Mouse (Mus musculus): ENCODE measurements at regions not wholly inside any gene's neighbourhood (a gene's known extent, or its start where the extent isn't known, plus 50 kb on each side); places are given as distances from the start of the nearest gene placed in this dataset.
A peak's percentile ranks its signal among the peaks of the same experiment; 100 is the strongest.

DNA sequence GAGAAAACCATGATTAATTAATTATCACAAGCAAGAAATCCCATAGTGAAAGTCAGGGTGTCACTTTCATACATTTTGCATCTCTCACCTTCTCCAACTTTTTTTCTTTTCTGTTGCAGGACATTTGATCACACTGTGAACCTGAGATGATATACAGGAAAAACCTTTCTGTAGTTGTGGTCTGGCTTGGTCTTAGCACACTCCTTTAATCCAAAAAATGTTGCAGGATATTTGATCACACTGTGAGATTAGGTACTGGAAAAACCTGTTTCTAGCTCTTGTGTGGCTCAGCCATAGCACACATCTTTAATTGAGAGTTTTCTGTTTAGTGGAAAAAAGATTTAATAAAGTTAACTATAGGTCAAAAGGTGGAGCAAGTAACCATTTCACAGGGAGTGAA, 645.6 kb upstream of the Zfp804a start:
- no peak for DNase-seq (ENCODE audit: low read depth)
- TF ChIP-seq CTCF (IDR thresholded peaks at IDR 0.05; ENCODE audit: borderline replicate concordance, extremely low read depth, insufficient read depth, insufficient read length) (no peak), POLR2A (IDR thresholded peaks at IDR 0.05; ENCODE audit: borderline replicate concordance, extremely low read depth, insufficient read depth, insufficient read length, poor library complexity, severe bottlenecking) (no peak)

DNA sequence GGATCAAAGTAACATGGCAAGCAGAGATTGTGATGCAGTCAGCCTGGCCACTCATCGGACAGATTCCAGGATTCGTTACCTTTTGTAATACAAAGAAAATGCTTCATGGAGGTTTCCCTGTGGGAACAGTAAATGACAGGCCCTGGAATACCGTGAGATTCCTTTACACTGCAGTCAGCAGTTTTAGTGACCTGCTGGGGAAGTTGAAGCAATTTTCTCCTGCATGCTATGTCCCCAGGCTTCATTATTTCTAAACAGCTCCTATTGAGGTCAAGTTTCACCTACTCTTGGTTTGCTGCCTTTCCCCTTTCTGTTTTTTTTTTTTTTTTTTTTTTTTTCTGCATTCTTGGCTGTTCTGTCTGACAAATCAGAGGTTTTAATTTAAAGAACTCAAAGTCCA, 641.3 kb upstream of the Zfp804a start:
- peak; percentile 37 for DNase-seq (ENCODE audit: low read depth)
- TF ChIP-seq CTCF (IDR thresholded peaks at IDR 0.05; ENCODE audit: borderline replicate concordance, extremely low read depth, insufficient read depth, insufficient read length), result no peak
- TF ChIP-seq POLR2A (IDR thresholded peaks at IDR 0.05; ENCODE audit: borderline replicate concordance, extremely low read depth, insufficient read depth, insufficient read length, poor library complexity, severe bottlenecking), result no peak

DNA sequence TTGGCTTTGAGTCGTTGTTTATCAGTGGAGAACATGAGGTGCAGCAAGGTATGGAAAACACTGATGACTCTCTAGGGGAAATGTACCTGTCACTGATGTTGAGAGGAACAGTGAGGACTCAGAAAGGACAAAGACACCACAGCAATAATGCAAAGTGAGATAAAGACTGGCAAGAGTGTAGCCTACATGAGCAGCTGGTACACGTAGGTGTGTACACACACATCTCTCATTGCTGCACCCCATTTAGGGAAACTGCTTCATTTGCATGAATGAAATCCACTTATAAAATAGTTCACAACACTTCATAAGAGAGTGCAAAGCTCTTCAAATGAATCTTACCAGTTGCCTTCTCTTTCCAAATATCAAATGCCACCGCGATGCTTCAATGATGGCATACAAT, 621.6 kb upstream of the Zfp804a start:
- no peak for DNase-seq (ENCODE audit: low read depth)
- no peak for TF ChIP-seq CTCF (IDR thresholded peaks at IDR 0.05; ENCODE audit: borderline replicate concordance, extremely low read depth, insufficient read depth, insufficient read length)
- no peak for TF ChIP-seq POLR2A (IDR thresholded peaks at IDR 0.05; ENCODE audit: borderline replicate concordance, extremely low read depth, insufficient read depth, insufficient read length, poor library complexity, severe bottlenecking)

DNA sequence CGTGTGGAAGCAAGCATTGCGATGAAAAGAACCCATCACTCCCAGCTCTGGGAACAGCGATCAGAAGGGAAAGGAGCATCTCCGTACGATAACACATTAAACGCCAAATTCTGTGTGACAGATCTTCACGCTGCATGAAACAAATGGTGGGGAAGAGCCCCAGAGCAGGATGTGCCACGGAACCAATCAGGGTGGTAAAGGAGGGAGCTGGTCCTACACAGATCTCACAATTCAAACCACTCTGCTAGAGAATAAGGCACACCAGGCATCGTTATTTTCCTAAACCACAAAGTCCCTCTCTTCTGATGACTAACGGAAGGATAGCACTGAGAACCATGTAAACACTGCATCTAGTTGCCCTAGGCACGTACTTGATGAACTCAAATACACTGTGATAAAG, 613.9 kb upstream of the Zfp804a start:
- TF ChIP-seq CTCF (IDR thresholded peaks at IDR 0.05; ENCODE audit: borderline replicate concordance, extremely low read depth, insufficient read depth, insufficient read length), result no peak
- TF ChIP-seq POLR2A (IDR thresholded peaks at IDR 0.05; ENCODE audit: borderline replicate concordance, extremely low read depth, insufficient read depth, insufficient read length, poor library complexity, severe bottlenecking), result no peak
- peak; percentile 13 for DNase-seq (ENCODE audit: low read depth)

DNA sequence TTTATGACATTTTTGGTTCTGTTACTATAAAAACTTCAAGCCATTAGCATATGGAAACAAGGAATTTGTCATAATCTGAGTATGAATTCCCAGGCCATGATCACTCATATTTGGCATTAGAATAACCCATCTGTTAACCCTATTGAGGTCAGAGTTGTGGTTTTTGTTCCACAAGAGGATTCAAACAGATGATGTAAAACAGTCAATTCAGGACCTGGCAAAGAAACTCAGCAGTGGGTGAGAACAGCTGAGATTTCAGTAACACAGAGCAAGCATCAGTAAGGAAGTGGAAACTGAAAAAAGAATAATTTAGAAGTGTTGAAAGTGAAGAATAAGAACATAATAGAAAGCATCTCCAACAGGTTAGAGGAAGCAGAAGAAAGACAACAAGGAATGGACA, 612.1 kb upstream of the Zfp804a start:
- DNase-seq (ENCODE audit: low read depth), result no peak
- TF ChIP-seq CTCF (IDR thresholded peaks at IDR 0.05; ENCODE audit: borderline replicate concordance, extremely low read depth, insufficient read depth, insufficient read length) (no peak), POLR2A (IDR thresholded peaks at IDR 0.05; ENCODE audit: borderline replicate concordance, extremely low read depth, insufficient read depth, insufficient read length, poor library complexity, severe bottlenecking) (no peak)

DNA sequence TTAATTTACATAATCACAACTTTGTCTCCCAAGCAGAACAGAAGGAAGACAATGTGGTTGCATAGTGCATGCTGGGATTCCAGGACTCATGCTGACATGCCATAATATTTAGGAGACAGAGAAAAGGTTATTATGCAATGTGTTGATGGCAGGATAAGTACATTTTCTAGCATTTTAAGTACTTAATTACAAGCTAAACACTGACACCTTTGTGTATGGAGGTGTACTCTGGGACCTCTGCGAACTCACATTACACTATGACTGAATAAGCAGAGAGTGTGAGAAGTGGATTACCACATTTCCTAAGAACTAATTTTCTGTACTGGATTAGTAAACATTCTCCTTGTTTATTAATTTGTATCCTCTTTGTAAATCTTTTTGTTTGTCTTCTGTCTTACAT, 602.5 kb upstream of the Zfp804a start:
- TF ChIP-seq CTCF (IDR thresholded peaks at IDR 0.05; ENCODE audit: borderline replicate concordance, extremely low read depth, insufficient read depth, insufficient read length), result no peak
- TF ChIP-seq POLR2A (IDR thresholded peaks at IDR 0.05; ENCODE audit: borderline replicate concordance, extremely low read depth, insufficient read depth, insufficient read length, poor library complexity, severe bottlenecking), result no peak
- DNase-seq (ENCODE audit: low read depth), result peak; percentile 35

DNA sequence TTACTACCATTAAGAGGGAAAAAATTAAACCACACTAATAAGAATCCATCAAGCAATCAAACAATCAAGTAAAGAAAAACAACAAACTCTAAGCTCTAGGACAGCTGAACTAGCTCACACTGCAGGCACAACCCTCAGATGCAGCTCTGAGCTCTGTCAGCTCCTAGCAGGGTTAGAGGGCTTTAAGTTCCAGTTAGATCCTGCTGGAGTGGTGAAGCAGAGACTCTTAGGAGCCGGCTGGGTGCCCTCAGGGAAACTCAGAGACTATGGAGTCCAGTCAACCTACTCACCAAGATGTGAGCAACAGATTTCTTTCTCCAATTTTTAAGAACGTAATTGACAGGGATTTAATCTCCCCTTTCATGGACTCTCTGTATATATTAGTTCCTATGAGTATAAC, 564.2 kb upstream of the Zfp804a start:
- no peak for TF ChIP-seq POLR2A (IDR thresholded peaks at IDR 0.05; ENCODE audit: borderline replicate concordance, extremely low read depth, insufficient read depth, insufficient read length, poor library complexity, severe bottlenecking)
- TF ChIP-seq CTCF (IDR thresholded peaks at IDR 0.05; ENCODE audit: borderline replicate concordance, extremely low read depth, insufficient read depth, insufficient read length), result no peak
- DNase-seq (ENCODE audit: low read depth), result no peak

DNA sequence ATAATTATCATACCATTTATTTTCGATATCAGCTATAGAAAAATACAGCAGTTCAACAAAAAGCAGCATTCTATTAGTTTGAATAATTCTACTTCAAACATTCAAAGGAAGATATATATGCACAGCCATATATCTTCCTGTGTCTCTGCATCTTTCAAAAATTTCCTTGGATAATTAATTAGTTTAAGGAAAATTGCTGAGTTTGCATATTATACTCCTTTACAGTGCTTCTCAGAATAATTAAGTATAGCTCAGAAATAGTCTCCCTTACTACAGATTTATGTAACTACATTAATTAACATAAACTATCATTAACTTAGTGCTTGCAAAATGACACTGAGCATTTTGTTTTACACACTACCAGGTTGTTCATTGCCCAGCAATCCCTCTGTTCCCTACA, 546.0 kb upstream of the Zfp804a start:
- TF ChIP-seq POLR2A (IDR thresholded peaks at IDR 0.05; ENCODE audit: borderline replicate concordance, extremely low read depth, insufficient read depth, insufficient read length, poor library complexity, severe bottlenecking), result no peak
- TF ChIP-seq CTCF (IDR thresholded peaks at IDR 0.05; ENCODE audit: borderline replicate concordance, extremely low read depth, insufficient read depth, insufficient read length), result no peak

DNA sequence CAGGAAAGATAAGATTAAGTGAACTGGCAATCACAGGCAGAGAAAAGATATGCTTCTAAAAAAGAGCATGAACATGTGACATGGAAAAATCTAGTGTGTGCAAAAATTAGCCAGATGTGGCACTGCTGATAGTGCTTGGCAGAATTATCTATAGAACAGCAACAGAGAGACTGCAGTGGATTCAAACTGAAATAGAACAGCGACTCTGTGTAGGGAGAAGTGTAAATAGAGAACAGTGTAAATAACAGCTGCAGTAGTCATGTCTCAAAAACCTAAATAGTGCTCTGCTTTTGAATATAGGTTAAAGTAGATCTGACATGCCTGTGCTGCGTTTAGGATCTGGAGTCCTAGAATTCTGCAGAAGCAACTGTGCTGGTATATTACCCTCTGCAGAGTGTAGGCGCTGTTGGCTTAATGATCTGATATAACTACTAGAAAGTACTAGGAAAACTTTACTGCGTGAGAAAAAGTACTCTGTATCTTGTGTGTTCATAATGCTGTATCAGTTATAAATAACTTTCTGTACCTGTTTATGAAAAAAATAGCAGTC, 539.9 kb upstream of the Zfp804a start:
- no peak for DNase-seq (ENCODE audit: low read depth)
- no peak for TF ChIP-seq CTCF (IDR thresholded peaks at IDR 0.05; ENCODE audit: borderline replicate concordance, extremely low read depth, insufficient read depth, insufficient read length)
- TF ChIP-seq POLR2A (IDR thresholded peaks at IDR 0.05; ENCODE audit: borderline replicate concordance, extremely low read depth, insufficient read depth, insufficient read length, poor library complexity, severe bottlenecking), result no peak

More for the DNA sequence above, 546.0 kb upstream of the Zfp804a start:
- no peak for DNase-seq (ENCODE audit: low read depth)

DNA sequence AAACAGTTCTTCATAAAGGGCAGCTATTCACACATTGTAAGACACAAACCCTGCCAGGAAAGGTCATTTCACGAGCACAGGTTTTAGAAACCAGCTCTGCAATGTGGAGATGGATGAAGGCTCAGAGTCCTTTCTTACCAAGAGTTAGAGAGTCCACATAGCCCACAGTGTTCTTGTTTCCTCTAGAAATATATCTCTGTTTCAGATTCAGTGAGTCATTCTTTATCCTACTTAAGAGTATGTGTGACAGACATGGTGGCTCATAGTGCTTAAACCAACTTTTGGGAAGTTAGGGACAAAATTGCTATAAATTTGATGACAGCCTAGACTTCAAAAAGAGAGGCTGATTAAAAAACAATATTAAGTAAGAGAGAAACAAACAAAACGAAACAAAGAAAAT, 514.9 kb upstream of the Zfp804a start:
- TF ChIP-seq CTCF (IDR thresholded peaks at IDR 0.05; ENCODE audit: borderline replicate concordance, extremely low read depth, insufficient read depth, insufficient read length) (no peak), POLR2A (IDR thresholded peaks at IDR 0.05; ENCODE audit: borderline replicate concordance, extremely low read depth, insufficient read depth, insufficient read length, poor library complexity, severe bottlenecking) (no peak)

DNA sequence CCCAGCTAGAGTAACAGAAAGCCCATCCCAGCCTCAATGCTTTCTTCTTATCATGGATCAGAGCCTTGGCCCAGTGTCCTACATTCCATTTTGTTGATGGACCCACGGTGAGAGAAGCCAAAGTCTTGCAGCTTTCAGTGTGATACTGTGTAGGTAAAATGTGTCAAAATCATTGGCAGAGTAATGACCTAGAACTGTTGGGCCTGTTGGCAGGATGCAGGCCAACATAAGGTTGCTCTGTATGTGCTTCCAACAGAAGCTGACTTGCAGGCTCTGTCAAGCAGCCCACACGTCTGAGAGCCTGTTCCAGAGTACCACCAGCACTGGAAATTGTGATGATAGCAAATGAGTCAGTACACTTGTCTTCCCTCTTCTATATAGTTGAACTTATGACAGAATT, 503.9 kb upstream of the Zfp804a start:
- DNase-seq (ENCODE audit: low read depth), result no peak
- TF ChIP-seq CTCF (IDR thresholded peaks at IDR 0.05; ENCODE audit: borderline replicate concordance, extremely low read depth, insufficient read depth, insufficient read length) (no peak), POLR2A (IDR thresholded peaks at IDR 0.05; ENCODE audit: borderline replicate concordance, extremely low read depth, insufficient read depth, insufficient read length, poor library complexity, severe bottlenecking) (no peak)

More for the DNA sequence above, 514.9 kb upstream of the Zfp804a start:
- no peak for DNase-seq (ENCODE audit: low read depth)

DNA sequence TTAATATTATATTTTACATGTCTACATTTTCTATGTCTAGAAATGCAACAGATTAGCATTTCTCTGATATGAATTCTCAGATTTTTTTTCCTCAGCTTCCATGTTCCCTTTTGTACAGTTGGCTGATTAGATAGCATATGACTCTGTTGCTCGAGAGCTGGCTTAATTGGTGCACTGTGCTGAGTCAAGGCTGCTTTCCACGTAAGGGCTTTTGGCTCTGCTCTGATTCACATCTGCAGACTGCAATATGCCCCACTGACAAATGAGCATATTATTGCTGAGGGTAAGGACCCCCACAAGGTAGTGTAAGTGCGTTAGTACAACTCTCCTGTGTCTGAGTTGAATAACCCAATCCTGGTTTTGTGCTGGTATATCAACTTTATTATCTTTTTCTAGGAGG, 470.9 kb upstream of the Zfp804a start:
- TF ChIP-seq POLR2A (IDR thresholded peaks at IDR 0.05; ENCODE audit: borderline replicate concordance, extremely low read depth, insufficient read depth, insufficient read length, poor library complexity, severe bottlenecking) (no peak), CTCF (IDR thresholded peaks at IDR 0.05; ENCODE audit: borderline replicate concordance, extremely low read depth, insufficient read depth, insufficient read length) (no peak)
- peak; percentile 30 for DNase-seq (ENCODE audit: low read depth)
